Mouse (Mus musculus) stomach, postnatal 0 days (tissue): Measurements from ENCODE around the gene Cntnap2. TPM values are rescaled to one million over a fixed set of nuclear protein-coding genes. Genes with fewer than 3 reads are reported as not detected.
"Not testable (repeated sequence)": the region's sequence is repeated elsewhere in the genome, so short reads cannot be mapped to it uniquely, and the experiment has no call there.

Experiments used
- ATAC-seq: fragments of 200-750 bp; cut with Nextera tagmentation; 2 replicates; pipeline ENCODE4 v1.8.0; 2017; ENCODE audit not compliant: low FRiP score, low TSS enrichment
- DNase-seq: peaks from one replicate; pipeline ENCODE4 v3.0.0-alpha.2; 2016; ENCODE audit warnings: low spot score
- H3K27ac ChIP-seq: fragments of 300-500 bp; sonication (generic); replicated peaks from 2 replicates; pipeline ENCODE4 v1.5.1; 2014; ENCODE audit warnings: mild to moderate bottlenecking, control low read depth
- H3K27me3 ChIP-seq: fragments of 300-500 bp; sonication (generic); 2 replicates; pipeline ENCODE4 v1.6.1; 2014; ENCODE audit warnings: low read length; ENCODE audit not compliant: control insufficient read depth, insufficient read depth
- H3K36me3 ChIP-seq: fragments of 300-500 bp; sonication (generic); 2 replicates; pipeline ENCODE4 v1.6.1; 2014; ENCODE audit warnings: low read length, mixed read lengths; ENCODE audit not compliant: control insufficient read depth, insufficient read depth
- H3K4me1 ChIP-seq: fragments of 300-500 bp; sonication (generic); replicated peaks from 2 replicates; pipeline ENCODE4 v1.6.1; 2014; ENCODE audit warnings: antibody characterized with exemption; ENCODE audit not compliant: control insufficient read depth, insufficient read depth
- H3K4me2 ChIP-seq: fragments of 300-500 bp; sonication (generic); replicated peaks from 2 replicates; pipeline ENCODE4 v1.6.1; 2014; ENCODE audit warnings: low read depth, mild to moderate bottlenecking, control low read depth, moderate library complexity
- H3K4me3 ChIP-seq: fragments of 300-500 bp; sonication (generic); 2 replicates; pipeline ENCODE4 v1.5.1; 2014; ENCODE audit warnings: low read depth, low read length, control low read depth
- H3K9ac ChIP-seq: fragments of 300-500 bp; sonication (generic); 2 replicates; pipeline ENCODE4 v1.6.1; 2014; ENCODE audit warnings: mild to moderate bottlenecking, low read length, control low read depth, mixed read lengths
- H3K9me3 ChIP-seq: fragments of 300-500 bp; sonication (generic); 2 replicates; pipeline ENCODE4 v1.6.1; 2016; ENCODE audit warnings: low read length; ENCODE audit not compliant: control insufficient read depth
- CTCF ChIP-seq: IDR thresholded peaks from 2 replicates; pipeline ENCODE4 v1.5.1; 2016; ENCODE audit warnings: antibody characterized with exemption, low read depth, mild to moderate bottlenecking, moderate library complexity
- EP300 ChIP-seq: optimal IDR thresholded peaks from 2 replicates; pipeline ENCODE3; 2016; ENCODE audit warnings: antibody characterized with exemption
- whole genome bisulfite sequencing: fragments of 180-500 bp; shearing (Covaris S2); extraction: QIAGEN DNeasy Blood & Tissue Kit; methylation state at CpG from one replicate; pipeline ENCODE4 v1.1.7; 2014; 5-methylcytosine and 5-hydroxymethylcytosine counted together
- polyA plus RNA-seq: library from polyadenylated mRNA; unstranded; fragments of >200 nt; fragmentation: Nextera tagmentation; extraction: Ambion mirVana; gene quantifications from 2 replicates; pipeline ENCODE4 v1.2.1, GENCODE M21; 2015

Cntnap2 gene
- polyA plus RNA-seq, 1 experiment from 2014 or later: 0.55 TPM

DNA sequence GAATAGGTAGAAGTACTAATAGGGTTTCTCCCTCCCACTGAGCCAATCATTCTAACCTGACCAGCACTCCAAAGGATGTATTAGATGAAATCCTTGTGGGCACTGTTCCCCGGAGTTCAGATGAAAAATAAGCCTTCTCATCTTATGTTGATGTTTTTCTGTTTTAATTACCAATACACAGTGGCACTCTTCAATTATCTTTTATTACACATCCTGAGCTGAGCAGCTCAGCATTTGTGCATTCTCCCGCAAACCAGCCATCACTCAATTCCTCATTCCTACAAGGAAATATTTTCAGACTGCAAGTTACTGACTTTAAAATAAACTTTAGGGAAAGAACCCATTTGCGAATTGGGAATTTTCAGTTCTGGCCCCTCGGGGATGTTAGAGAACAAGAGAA is 2030.8 kb downstream of the Cntnap2 start:
- no peak for ATAC-seq
- Histone ChIP-seq H3K9ac (no peak overlapping the region), H3K27me3 (no peaks in the 10 kb centered on the region), H3K9me3 (no peaks in the 10 kb centered on the region), H3K4me1 (no peaks in the 10 kb centered on the region), H3K4me2 (no peak overlapping the region), H3K36me3 (no peaks in the 10 kb centered on the region), H3K27ac (no peak overlapping the region), H3K4me3 (no peak overlapping the region)
- no peak for DNase-seq
- no peak for TF ChIP-seq CTCF
- no peak for TF ChIP-seq EP300
- WGBS: 54% methylated on average over 4 of the region's 4 CpGs

DNA sequence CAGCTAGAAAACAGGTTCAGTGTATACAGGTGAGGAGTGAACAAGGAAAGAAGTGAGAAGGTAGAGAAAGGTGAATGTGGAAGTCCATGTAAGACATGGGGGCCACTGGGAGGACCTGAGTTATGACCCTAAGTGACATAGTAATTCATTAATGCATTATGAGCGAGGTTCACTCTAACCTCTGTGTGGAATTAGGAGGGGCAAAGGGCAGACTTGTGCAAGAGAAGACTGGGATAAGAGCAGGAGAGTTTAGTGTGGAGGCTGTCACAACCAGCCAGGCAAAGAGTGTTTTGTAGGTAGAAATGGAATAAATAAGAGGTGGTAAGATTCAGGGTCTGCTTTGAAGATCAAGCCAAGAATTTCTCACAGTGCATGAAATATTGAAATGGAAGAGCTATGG is 2045.8 kb downstream of the Cntnap2 start:
- whole genome bisulfite sequencing: 52% methylated on average over 1 of the region's 1 CpGs
- Histone ChIP-seq H3K9me3 (no peaks in the 10 kb centered on the region), H3K9ac (no peak overlapping the region), H3K27me3 (no peaks in the 10 kb centered on the region), H3K4me2 (no peak overlapping the region), H3K27ac (no peak overlapping the region), H3K36me3 (no peaks in the 10 kb centered on the region), H3K4me3 (no peak overlapping the region), H3K4me1 (no peaks in the 10 kb centered on the region)
- no peak for TF ChIP-seq CTCF
- no peak for TF ChIP-seq EP300
- DNase-seq (no peak), ATAC-seq (no peak)

- WGBS: 41% methylated on average over 6 of the region's 6 CpGs
- H3K27me3 ChIP-seq: no peaks in the 10 kb centered on the region
- TF ChIP-seq CTCF (no peak), EP300 (no peak)
- no peak overlapping the region for H3K27ac ChIP-seq
- no peak overlapping the region for H3K4me3 ChIP-seq
- no peaks in the 10 kb centered on the region for H3K36me3 ChIP-seq
- no peaks in the 10 kb centered on the region for H3K4me1 ChIP-seq
- H3K9ac ChIP-seq: no peak overlapping the region
- no peak for ATAC-seq
- no peak overlapping the region for H3K4me2 ChIP-seq
- no peaks in the 10 kb centered on the region for H3K9me3 ChIP-seq
- no peak for DNase-seq
Measured at GRCm38 (mm10) chr6:47109582-47110220, 2050.5 kb downstream of the Cntnap2 start.

DNA sequence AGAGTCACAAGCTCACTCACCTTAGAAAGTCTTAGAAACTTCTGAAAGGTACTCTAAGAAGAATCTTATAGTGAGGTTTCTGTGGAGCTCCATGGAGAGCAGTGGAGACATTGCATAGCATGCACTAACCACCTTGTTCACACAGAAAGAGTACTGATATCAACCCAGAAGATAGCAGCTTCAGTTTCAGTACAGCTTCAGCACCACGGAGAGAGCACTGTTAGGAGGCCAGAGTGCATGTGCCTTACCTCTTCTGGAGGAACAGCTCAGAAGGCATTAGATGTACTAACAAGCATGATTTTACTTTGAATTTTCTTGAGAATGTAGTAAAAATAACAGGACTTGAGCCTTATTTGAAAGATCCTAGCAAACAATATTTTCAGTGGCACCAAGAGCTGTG is 2074.9 kb downstream of the Cntnap2 start:
- H3K4me3 ChIP-seq, H3K4me2 ChIP-seq, H3K27me3 ChIP-seq, H3K27ac ChIP-seq, H3K9me3 ChIP-seq, H3K9ac ChIP-seq, H3K4me1 ChIP-seq, ATAC-seq, DNase-seq, H3K36me3 ChIP-seq: not testable (repeated sequence)
- no CpG with 5 or more reads among the region's 1 CpGs for WGBS

GRCm38 (mm10) chr6:47153018-47153417 is 2093.9 kb downstream of the Cntnap2 start:
- H3K9ac ChIP-seq, H3K27ac ChIP-seq, H3K27me3 ChIP-seq, H3K4me3 ChIP-seq, H3K36me3 ChIP-seq, ATAC-seq, DNase-seq, H3K4me2 ChIP-seq, H3K4me1 ChIP-seq, H3K9me3 ChIP-seq: not testable (repeated sequence)
- WGBS: no CpG with 5 or more reads among the region's 1 CpGs

- DNase-seq, ATAC-seq, H3K4me2 ChIP-seq, H3K27me3 ChIP-seq, H3K27ac ChIP-seq, H3K9me3 ChIP-seq, H3K9ac ChIP-seq, H3K36me3 ChIP-seq, H3K4me1 ChIP-seq, H3K4me3 ChIP-seq: not testable (repeated sequence)
- WGBS: 37% methylated on average over 8 of the region's 8 CpGs
Measured at GRCm38 (mm10) chr6:47174580-47175294, 2115.6 kb downstream of the Cntnap2 start.
